Mouse (Mus musculus) CH12.LX (cell line): Measurements from ENCODE around the gene Snu13. TPM values are rescaled to one million over a fixed set of nuclear protein-coding genes. Genes with fewer than 3 reads are reported as not detected.

Experiments
- DNase-seq: peaks from one replicate; pipeline ENCODE4 v3.0.0-alpha.2; 2013; ENCODE audit errors: extremely low read depth
- H3K27ac ChIP-seq: 2 replicates; pipeline ENCODE4 v1.5.1; 2012; ENCODE audit warnings: low read depth, mild to moderate bottlenecking, control low read depth, moderate library complexity; ENCODE audit not compliant: insufficient read depth
- H3K27me3 ChIP-seq: replicated peaks from 2 replicates; pipeline ENCODE3; 2012; ENCODE audit warnings: inconsistent platforms
- H3K36me3 ChIP-seq, 2 experiments: replicated peaks in 1 of 2; 2 replicates each; pipeline versions ENCODE3 to v1.6.1; 2012; ENCODE audit warnings: inconsistent platforms in 1 of 2, low read length in 1 of 2, mild to moderate bottlenecking in 1 of 2, mixed read lengths in 1 of 2, moderate library complexity in 1 of 2; ENCODE audit not compliant: control insufficient read depth in 1 of 2, insufficient read depth in 1 of 2
- H3K4me1 ChIP-seq, 2 experiments: 2 replicates each; pipeline ENCODE4 v1.6.1; 2012; ENCODE audit warnings: inconsistent platforms in 1 of 2, moderate library complexity in 1 of 2; ENCODE audit not compliant: insufficient read depth in 2 of 2, control insufficient read depth in 1 of 2
- H3K4me2 ChIP-seq: 2 replicates; pipeline ENCODE4 v1.6.1; 2012; ENCODE audit warnings: low read depth, mild to moderate bottlenecking, control low read depth; ENCODE audit not compliant: poor library complexity, insufficient read depth, severe bottlenecking
- H3K4me3 ChIP-seq, 3 experiments: fragments of 150-350 bp in 1 of 3; sonication (generic) in 1 of 3; replicated peaks in 1 of 3; 2 replicates each; pipeline versions ENCODE3 to v1.5.1; 2011 to 2012; ENCODE audit warnings: low read depth in 2 of 3, low read length in 2 of 3, mild to moderate bottlenecking in 2 of 3, moderate library complexity in 2 of 3, control low read depth in 1 of 3, improper control_type of control experiment in 1 of 3, inconsistent platforms in 1 of 3, mixed read lengths in 1 of 3; ENCODE audit not compliant: poor library complexity in 1 of 3
- H3K79me2 ChIP-seq: replicated peaks from 2 replicates; pipeline ENCODE4 v1.6.1; 2012; ENCODE audit warnings: mild to moderate bottlenecking, moderate library complexity; ENCODE audit not compliant: control insufficient read depth, poor library complexity, insufficient read depth, severe bottlenecking; ENCODE audit errors: extremely low read depth
- H3K9ac ChIP-seq: 2 replicates; pipeline ENCODE4 v1.6.1; 2012; ENCODE audit warnings: low read depth, mild to moderate bottlenecking, control low read depth, moderate library complexity; ENCODE audit not compliant: insufficient read depth
- H3K9me3 ChIP-seq: replicated peaks from 2 replicates; pipeline ENCODE3; 2012; ENCODE audit warnings: low read length, inconsistent platforms, mixed read lengths
- BHLHE40 ChIP-seq: IDR thresholded peaks from 2 replicates; pipeline ENCODE4 v1.6.1; 2011; ENCODE audit warnings: mild to moderate bottlenecking, low read depth, low read length, improper control_type of control experiment
- CHD1 ChIP-seq: IDR thresholded peaks from 2 replicates; pipeline ENCODE4 v1.6.1; 2012; ENCODE audit warnings: low read depth, low read length, improper control_type of control experiment, inconsistent platforms
- CHD2 ChIP-seq: IDR thresholded peaks from 2 replicates; pipeline ENCODE4 v1.6.1; 2011; ENCODE audit warnings: low read length, improper control_type of control experiment
- CTCF ChIP-seq, 2 experiments: IDR thresholded peaks in 1 of 2; conservative IDR thresholded peaks in 1 of 2; 2 replicates each; pipeline ENCODE4 v1.5.1; 2011 to 2012; ENCODE audit warnings: low read depth in 2 of 2, low read length in 2 of 2, improper control_type of control experiment in 1 of 2, inconsistent platforms in 1 of 2, mild to moderate bottlenecking in 1 of 2, moderate library complexity in 1 of 2
- E2F4 ChIP-seq: IDR thresholded peaks from 2 replicates; pipeline ENCODE4 v1.6.1; 2011; ENCODE audit warnings: low read depth, low read length, improper control_type of control experiment; ENCODE audit not compliant: insufficient replicate concordance
- ELF1 ChIP-seq: IDR thresholded peaks from 2 replicates; pipeline ENCODE4 v1.6.1; 2014; ENCODE audit warnings: low read depth, mild to moderate bottlenecking, inconsistent platforms, low read length, improper control_type of control experiment
- EP300 ChIP-seq: IDR thresholded peaks from 2 replicates; pipeline ENCODE4 v1.6.1; 2011; ENCODE audit warnings: low read length, improper control_type of control experiment
- ETS1 ChIP-seq: conservative IDR thresholded peaks from 2 replicates; pipeline ENCODE4 v1.6.1; 2012; ENCODE audit warnings: low read depth, mild to moderate bottlenecking, inconsistent platforms, low read length, improper control_type of control experiment, moderate library complexity
- HCFC1 ChIP-seq: IDR thresholded peaks from 2 replicates; pipeline ENCODE4 v1.6.1; 2012; ENCODE audit warnings: low read depth, mild to moderate bottlenecking, inconsistent platforms, low read length, improper control_type of control experiment
- IRF4 ChIP-seq: IDR thresholded peaks from 2 replicates; pipeline ENCODE4 v1.6.1; 2014; ENCODE audit warnings: low read depth, mild to moderate bottlenecking, inconsistent platforms, low read length, improper control_type of control experiment
- KAT2A ChIP-seq: IDR thresholded peaks from 2 replicates; pipeline ENCODE4 v1.6.1; 2012; ENCODE audit warnings: low read length, improper control_type of control experiment, inconsistent platforms; ENCODE audit not compliant: insufficient replicate concordance
- MAX ChIP-seq: IDR thresholded peaks from 2 replicates; pipeline ENCODE4 v1.6.1; 2011; ENCODE audit warnings: low read length, improper control_type of control experiment
- MAZ ChIP-seq: IDR thresholded peaks from 2 replicates; pipeline ENCODE4 v1.6.1; 2012; ENCODE audit warnings: low read depth, mild to moderate bottlenecking, inconsistent platforms, low read length, improper control_type of control experiment, moderate library complexity
- NELFE ChIP-seq: IDR thresholded peaks from 2 replicates; pipeline ENCODE4 v1.6.1; 2011; ENCODE audit warnings: low read depth, low read length, improper control_type of control experiment
- POLR2A ChIP-seq: IDR thresholded peaks from 2 replicates; pipeline ENCODE4 v1.6.1; 2011; ENCODE audit warnings: low read depth, mild to moderate bottlenecking, improper control_type of control experiment, low read length
- SIN3A ChIP-seq: IDR thresholded peaks from 2 replicates; pipeline ENCODE4 v1.6.1; 2012; ENCODE audit warnings: low read length, improper control_type of control experiment, inconsistent platforms
- TCF12 ChIP-seq: IDR thresholded peaks from 2 replicates; pipeline ENCODE4 v1.6.1; 2014; ENCODE audit warnings: low read depth, mild to moderate bottlenecking, inconsistent platforms, low read length, improper control_type of control experiment
- UBTF ChIP-seq: IDR thresholded peaks from 2 replicates; pipeline ENCODE4 v1.6.1; 2012; ENCODE audit warnings: low read depth, mild to moderate bottlenecking, inconsistent platforms, low read length, improper control_type of control experiment, moderate library complexity
- USF1 ChIP-seq: IDR thresholded peaks from 2 replicates; pipeline ENCODE4 v1.6.1; 2014; ENCODE audit warnings: low read depth, mild to moderate bottlenecking, inconsistent platforms, low read length, improper control_type of control experiment
- USF2 ChIP-seq: conservative IDR thresholded peaks from 2 replicates; pipeline ENCODE4 v1.6.1; 2011; ENCODE audit warnings: low read depth, low read length, improper control_type of control experiment
- ZC3H11A ChIP-seq: IDR thresholded peaks from 2 replicates; pipeline ENCODE4 v1.6.1; 2012; ENCODE audit warnings: low read depth, mild to moderate bottlenecking, inconsistent platforms, low read length, improper control_type of control experiment
- ZMIZ1 ChIP-seq: IDR thresholded peaks from 2 replicates; pipeline ENCODE4 v1.6.1; 2012; ENCODE audit warnings: low read depth, mild to moderate bottlenecking, inconsistent platforms, low read length, improper control_type of control experiment
- ZNF384 ChIP-seq: IDR thresholded peaks from 2 replicates; pipeline ENCODE4 v1.6.1; 2012; ENCODE audit warnings: low read depth, low read length, improper control_type of control experiment, inconsistent platforms
- dilution Hi-C: fragments of 300-500 bp; cut with MboI; formaldehyde crosslinking; loops from 2 replicates; pipeline ENCODE4 v1.14.3; 2020; ENCODE audit warnings: low sequenced_read_pairs; ENCODE audit not compliant: extremely low pct_unique_long_range_greater_than_20kb, extremely low pct_ligation_motif_present
- in situ Hi-C: fragments of 300-500 bp; cut with MboI; formaldehyde crosslinking; loops from 3 replicates; pipeline ENCODE4 v1.14.3; 2019; ENCODE audit warnings: low sequenced_read_pairs, low pct_ligation_motif_present, low pct_unique_long_range_greater_than_20kb, mixed read lengths
- polyA plus RNA-seq: library from polyadenylated mRNA; unstranded; fragments of >175 nt; gene quantifications from 2 replicates; pipeline ENCODE4 v1.2.1, GENCODE M21; 2012; ENCODE audit warnings: low read depth; ENCODE audit not compliant: insufficient read length
- total RNA-seq, 2 experiments: library from RNA; depleted of rRNA; stranded (reverse); fragments of 300-350 nt in 1 of 2; fragments of >200 nt in 1 of 2; gene quantifications; 2 replicates each; pipeline ENCODE4 v1.2.3; 2012 to 2014

The Snu13 gene
- total and polyA plus RNA-seq, 3 experiments = 167 to 558 (median 433) TPM

- TF ChIP-seq MAX (no peak), ZNF384 (peak; percentile 46), EP300 (no peak), CTCF (conservative IDR thresholded peaks at IDR 0.05 in 1 of 2, IDR thresholded peaks at IDR 0.05 in 1 of 2; ENCODE audit: low read depth in 2 of 2, low read length in 2 of 2) (peak in 1 of 2 experiments; percentile 33; a peak in 2 of 4 replicates), SIN3A (no peak), ZC3H11A (no peak), CHD2 (no peak), E2F4 (no peak), CHD1 (no peak), HCFC1 (no peak), UBTF (no peak)
- Histone ChIP-seq H3K27ac (no peak overlapping the region), H3K4me3 (peak overlapping the region in 2 of 3 experiments; percentile 95 to 98), H3K4me2 (peak overlapping the region; percentile 32), H3K9me3 (peaks cover 2% of the 10 kb centered on the region), H3K9ac (peak overlapping the region; percentile 28; the same call in 1 of the 2 replicates), H3K79me2 (peaks cover 21% of the 10 kb centered on the region), H3K4me1 (peaks cover 0 to 50% of the 10 kb centered on the region in 2 experiments; a peak in 2 of 4 replicates), H3K27me3 (no peaks in the 10 kb centered on the region), H3K36me3 (peaks cover 15 to 39% of the 10 kb centered on the region in 2 experiments)
- dilution Hi-C loops (no loop called here), in situ Hi-C loops (no loop called here)
- DNase-seq = peak; percentile 31
Measured at GRCm38 (mm10) chr15:82017461-82017860, 29.9 kb downstream of the Snu13 start.

- H3K9me3 ChIP-seq = peaks cover 2% of the 10 kb centered on the region
- peaks cover 11 to 39% of the 10 kb centered on the region in 2 experiments for H3K36me3 ChIP-seq
- H3K4me1 ChIP-seq = peaks cover 0 to 45% of the 10 kb centered on the region in 2 experiments; a peak in 2 of 4 replicates
- H3K4me3 ChIP-seq = peak overlapping the region; percentile 91 to 98 (median 95)
- in situ Hi-C loops (no loop called here), dilution Hi-C loops (no loop called here)
- H3K9ac ChIP-seq = peak overlapping the region; percentile 23
- peak overlapping the region; percentile 90 for H3K4me2 ChIP-seq
- peaks cover 21% of the 10 kb centered on the region for H3K79me2 ChIP-seq
- H3K27ac ChIP-seq = peak overlapping the region; percentile 65
- TF ChIP-seq ZNF384 (peak; percentile 78), USF2 (no peak)
- no peaks in the 10 kb centered on the region for H3K27me3 ChIP-seq
- DNase-seq = no peak
Measured at GRCm38 (mm10) chr15:82016830-82017229, 30.6 kb downstream of the Snu13 start.

GRCm38 (mm10) chr15:82016101-82016808, 31.1 kb downstream of the Snu13 start:
- peak; percentile 99 for DNase-seq
- in situ Hi-C loops (no loop called here), dilution Hi-C loops (no loop called here)
- peaks cover 2% of the 10 kb centered on the region for H3K9me3 ChIP-seq
- H3K36me3 ChIP-seq = peaks cover 11 to 36% of the 10 kb centered on the region in 2 experiments
- H3K79me2 ChIP-seq = peaks cover 21% of the 10 kb centered on the region
- H3K27ac ChIP-seq = peak overlapping the region; percentile 65
- H3K27me3 ChIP-seq = no peaks in the 10 kb centered on the region
- H3K4me2 ChIP-seq = peak overlapping the region; percentile 90; the same call in 1 of the 2 replicates
- peak overlapping the region; percentile 91 to 98 (median 95) for H3K4me3 ChIP-seq
- H3K9ac ChIP-seq = peak overlapping the region; percentile 81
- H3K4me1 ChIP-seq = peaks cover 0 to 40% of the 10 kb centered on the region in 2 experiments; a peak in 2 of 4 replicates
- peak; percentile 92 for TF ChIP-seq POLR2A
- TF ChIP-seq MAZ = peak; percentile 52; the same call in 1 of the 2 replicates
- peak; percentile 67 for TF ChIP-seq ZMIZ1
- peak; percentile 69 for TF ChIP-seq BHLHE40
- no peak for TF ChIP-seq KAT2A
- TF ChIP-seq TCF12 = peak; percentile 66; the same call in 1 of the 2 replicates
- TF ChIP-seq CHD2 = no peak
- TF ChIP-seq MAX = peak; percentile 85
- no peak for TF ChIP-seq USF1
- TF ChIP-seq UBTF = 0 out of 2 replicates have a peak, but pooled peaks have one; percentile 64
- peak; percentile 70 for TF ChIP-seq ELF1
- 0 out of 2 replicates have a peak, but pooled peaks have one; percentile 23 for TF ChIP-seq ETS1
- TF ChIP-seq IRF4 = peak; percentile 50
- peak; percentile 80 for TF ChIP-seq NELFE
- TF ChIP-seq CTCF (conservative IDR thresholded peaks at IDR 0.05 in 1 of 2, IDR thresholded peaks at IDR 0.05 in 1 of 2; ENCODE audit: low read depth in 2 of 2, low read length in 2 of 2) = peak in 1 of 2 experiments; percentile 46; a peak in 2 of 4 replicates
- peak; percentile 84; the same call in 1 of the 2 replicates for TF ChIP-seq E2F4
